Mouse (Mus musculus): ENCODE data around the gene Mdga1.

- TF ChIP-seq MYOG (IDR thresholded peaks at IDR 0.05; ENCODE audit: control insufficient read depth, extremely low read depth, insufficient read length) (no peak), CTCF (IDR thresholded peaks at IDR 0.05; ENCODE audit: control insufficient read depth, insufficient read depth, insufficient read length) (no peak), MYOD1 (IDR thresholded peaks at IDR 0.05; ENCODE audit: control insufficient read depth, insufficient read length, low read depth) (no peak)
Observed at GRCm38 (mm10) chr17:30005451-30005941, 35.6 kb upstream of the Mdga1 start.
